Mouse (Mus musculus) ovary, adult 18-20 months (tissue): ENCODE data around the gene Myrip.
A peak's percentile ranks its signal among the peaks of the same experiment; 100 is the strongest.

Experiments used
- DNase-seq: peaks from one replicate; pipeline ENCODE4 v3.0.0; 2022; ENCODE audit warnings: low spot score, mixed read lengths

The Myrip gene

GRCm38 (mm10) chr9:120470431-120470830 lies 169.1 kb downstream of the Myrip start:
- DNase-seq: no peak

DNA sequence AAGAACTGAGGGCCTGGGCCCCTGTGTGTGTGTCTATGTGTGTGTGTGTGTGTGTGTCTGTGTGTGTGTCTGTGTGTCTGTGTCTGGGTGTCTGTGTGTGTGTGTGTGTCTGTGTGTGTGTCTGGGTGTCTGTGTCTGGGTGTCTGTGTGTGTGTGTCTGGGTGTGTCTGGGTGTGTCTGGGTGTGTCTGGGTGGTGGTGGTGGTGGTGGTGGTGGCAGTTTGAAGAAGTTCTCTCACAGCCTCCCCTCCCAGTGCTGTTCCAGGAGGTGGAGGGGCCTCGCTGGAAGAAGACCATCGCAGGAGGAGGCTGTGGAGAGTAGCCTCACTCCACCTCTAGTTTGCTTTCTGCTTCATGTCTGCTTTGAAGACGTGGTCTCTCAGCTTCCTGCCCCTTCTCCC lies 180.3 kb downstream of the Myrip start:
- DNase-seq: no peak

GRCm38 (mm10) chr9:120482382-120482781 lies 181.1 kb downstream of the Myrip start:
- DNase-seq: no peak

GRCm38 (mm10) chr9:120483101-120483500 lies 181.8 kb downstream of the Myrip start:
- no peak for DNase-seq

- no peak for DNase-seq
Observed at GRCm38 (mm10) chr9:120487076-120487475, 185.8 kb downstream of the Myrip start.

DNA sequence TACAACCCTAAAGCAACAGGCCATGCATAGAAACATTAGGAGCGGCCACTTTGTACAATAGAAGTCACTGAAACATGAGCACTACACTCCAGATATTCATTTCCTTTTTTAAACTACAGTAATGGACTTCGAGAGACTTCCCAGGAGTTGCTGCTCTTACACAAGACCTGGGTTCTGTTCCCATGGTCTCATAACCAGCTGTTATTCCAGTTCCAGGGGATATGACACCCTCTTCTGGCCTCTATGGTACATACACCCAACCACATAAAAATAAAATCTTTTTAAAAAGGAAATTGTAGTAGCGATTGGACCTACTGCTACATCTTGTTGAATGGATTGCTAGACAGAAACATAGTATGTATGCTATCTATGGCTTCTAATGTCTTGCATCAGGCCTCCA lies 190.2 kb downstream of the Myrip start:
- DNase-seq: no peak

- no peak for DNase-seq
Observed at GRCm38 (mm10) chr9:120492010-120492399, 190.7 kb downstream of the Myrip start, which contains the start of gene Eif1b. Gene Eif1b (plus strand): TSS chr9:120492232.

DNA sequence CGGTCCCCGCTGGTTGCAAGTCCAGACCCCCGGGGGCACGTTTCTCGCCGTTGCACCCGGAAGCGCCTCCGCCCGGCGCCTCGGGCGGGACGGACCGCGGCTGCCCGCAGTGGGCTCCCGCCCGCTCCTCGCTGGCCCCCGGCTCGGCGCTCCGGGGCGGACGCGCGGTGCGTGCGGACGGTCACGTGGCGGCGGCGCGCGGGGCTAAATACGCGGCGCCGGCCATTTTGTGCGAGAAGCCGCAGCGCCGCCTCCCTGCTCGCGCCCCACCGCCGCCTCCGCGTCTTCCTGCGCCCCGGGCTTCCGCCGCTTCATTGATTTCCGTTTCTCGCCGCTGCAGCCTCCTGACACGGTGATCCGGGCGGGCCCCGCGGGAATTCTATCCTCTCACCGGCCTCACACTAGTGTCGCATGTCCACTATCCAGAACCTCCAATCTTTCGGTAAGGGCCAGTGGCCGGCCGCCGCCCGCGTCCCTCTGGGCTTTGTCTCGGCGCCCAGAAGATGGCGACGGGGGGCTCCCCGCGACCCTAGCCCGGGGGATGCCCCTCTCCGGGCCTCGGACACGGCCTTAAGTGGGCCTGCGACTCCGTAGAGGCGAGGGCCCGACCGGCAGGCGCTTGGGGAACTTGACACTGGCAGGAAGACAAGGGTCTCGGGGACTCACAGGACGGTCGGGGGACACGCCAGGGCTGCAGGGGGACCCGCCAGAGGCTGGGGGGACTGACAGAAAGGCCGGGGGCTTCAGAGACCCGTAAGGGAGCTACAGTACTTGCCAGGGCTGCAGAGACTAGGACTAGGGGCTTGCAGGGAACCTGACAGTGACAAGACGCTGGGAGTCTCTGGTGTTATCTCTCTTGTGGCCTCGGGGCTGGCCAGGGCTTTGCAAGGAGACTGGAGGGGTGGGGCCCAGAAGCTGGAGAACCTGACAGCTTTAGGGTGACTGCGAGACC lies 191.4 kb downstream of the Myrip start:
- DNase-seq: peak; percentile 55

DNA sequence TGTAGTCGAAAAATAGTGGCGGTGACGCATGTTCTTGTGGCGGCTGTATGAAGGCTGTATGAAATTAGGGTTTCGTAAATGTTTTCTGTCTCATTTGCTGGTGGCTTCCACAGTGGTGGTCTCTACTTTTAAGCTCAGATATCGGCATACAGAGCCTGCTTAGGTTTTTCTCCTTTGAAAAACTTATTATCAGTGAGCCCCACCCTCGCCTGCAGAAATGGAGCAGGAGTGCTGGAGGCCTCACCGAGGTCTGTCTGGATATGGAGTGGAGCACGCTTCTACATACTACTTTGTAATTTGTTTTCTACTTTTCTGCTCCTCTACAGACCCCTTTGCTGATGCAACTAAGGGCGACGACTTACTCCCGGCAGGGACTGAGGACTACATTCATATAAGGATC lies 192.5 kb downstream of the Myrip start:
- no peak for DNase-seq

DNA sequence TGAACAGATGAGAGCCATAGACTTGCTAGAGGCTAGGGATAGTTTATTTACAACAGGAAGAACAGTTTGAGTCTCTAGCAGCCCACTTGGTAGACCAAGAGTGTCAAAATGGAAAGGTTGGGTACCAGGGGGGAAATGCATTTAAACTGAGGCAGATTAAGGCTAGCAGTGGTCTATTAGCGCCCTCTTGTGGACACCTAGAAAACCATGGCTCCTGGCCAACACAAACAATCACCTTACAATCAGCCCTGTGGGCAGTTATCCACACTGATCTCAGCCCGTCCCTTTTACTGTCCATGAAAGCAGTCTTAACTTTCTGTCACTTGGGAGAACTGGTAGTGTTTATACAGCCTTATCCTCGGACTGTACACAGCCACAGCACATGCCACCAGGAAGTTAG lies 195.4 kb downstream of the Myrip start:
- no peak for DNase-seq

DNA sequence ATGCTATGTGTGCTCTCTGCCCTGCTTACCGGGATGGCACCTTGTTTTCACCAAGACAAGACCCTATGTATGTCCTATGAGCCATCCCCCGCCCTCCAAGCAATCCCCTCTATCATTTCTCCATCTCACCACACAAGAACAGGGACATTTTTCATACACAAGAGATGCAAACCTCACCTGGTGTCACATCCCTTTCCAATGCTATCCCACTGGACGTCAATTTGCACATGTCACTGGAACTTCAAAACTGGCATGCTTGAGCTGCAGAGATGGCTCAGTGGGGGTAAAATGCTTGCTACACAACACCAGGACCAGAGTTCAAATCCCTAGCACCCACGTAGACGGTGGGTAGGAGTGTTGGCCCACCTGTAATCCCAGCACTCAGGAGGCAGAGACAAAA lies 196.7 kb downstream of the Myrip start:
- DNase-seq: no peak

DNA sequence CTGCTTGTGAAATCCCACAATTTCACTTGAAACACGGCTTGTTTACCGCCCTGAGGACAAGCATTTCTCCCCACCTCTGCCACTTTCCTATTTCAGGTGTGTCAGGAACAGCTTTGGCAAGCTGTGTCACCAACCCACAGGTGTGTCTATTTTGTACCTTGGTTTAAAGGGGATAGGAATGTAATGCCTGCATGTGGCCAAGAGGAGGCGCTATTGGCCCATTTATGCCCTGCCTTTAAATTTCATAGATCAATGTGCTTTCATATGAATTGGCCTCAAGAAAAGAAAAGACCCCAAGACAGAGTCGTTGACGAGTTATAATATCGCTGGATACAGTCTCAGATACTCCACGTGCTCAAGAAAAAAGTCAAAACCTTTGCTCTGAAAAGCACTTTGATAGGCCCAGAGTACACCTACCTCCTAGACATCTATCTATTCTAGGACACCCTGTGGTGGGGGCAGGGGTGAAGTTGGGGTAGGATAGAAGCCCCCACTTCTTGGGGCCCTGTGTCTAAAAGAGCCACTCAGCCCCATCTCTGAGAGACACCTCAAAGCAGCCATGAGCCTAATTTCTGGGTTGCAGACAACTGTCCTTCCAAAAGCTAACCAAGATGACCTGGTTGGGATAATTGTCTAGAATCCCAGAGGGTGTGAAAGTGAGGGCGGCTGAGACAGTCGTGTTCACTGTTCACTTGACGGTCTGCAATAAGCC lies 200.0 kb downstream of the Myrip start:
- DNase-seq: no peak

DNA sequence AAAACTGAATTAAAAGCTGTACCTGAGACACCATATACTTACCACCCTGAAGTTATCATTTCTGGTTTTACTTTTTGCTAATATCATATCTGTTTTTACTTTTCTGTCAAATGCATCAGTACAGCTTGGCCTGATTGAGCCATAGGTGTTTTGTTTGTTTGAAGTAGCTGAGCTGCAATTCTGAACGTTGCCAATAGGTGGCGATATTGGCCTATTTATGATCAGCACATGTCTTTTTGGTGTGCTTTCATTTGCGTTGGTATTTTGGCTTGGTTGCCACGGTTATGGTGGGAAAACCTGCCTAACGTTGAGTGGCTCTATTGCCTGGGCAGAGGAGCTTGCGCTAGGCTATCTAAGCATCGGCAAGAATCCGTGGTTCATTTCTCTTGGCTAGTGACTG lies 200.7 kb downstream of the Myrip start:
- DNase-seq: no peak

DNA sequence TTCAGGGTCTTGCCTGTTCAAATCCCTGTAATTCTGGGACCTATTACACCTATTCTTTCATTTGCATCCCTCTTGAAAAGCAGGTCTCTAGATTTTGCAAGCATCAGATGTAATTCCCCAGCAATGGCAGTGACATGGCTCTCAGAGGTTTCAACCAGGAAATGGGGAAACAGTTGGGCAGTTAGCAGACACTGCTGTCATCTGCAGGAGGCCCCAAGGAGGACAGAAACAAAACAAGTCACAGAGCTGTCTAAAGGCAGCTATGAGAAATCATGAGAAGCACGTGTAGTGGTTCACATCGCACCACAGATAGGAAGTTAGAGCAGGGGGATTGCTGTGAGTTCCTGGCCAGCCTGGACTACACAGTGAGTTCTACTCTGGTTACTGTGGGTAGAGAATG lies 203.1 kb downstream of the Myrip start:
- DNase-seq: no peak

- DNase-seq: no peak
Observed at GRCm38 (mm10) chr9:120511781-120512180, 210.5 kb downstream of the Myrip start.

DNA sequence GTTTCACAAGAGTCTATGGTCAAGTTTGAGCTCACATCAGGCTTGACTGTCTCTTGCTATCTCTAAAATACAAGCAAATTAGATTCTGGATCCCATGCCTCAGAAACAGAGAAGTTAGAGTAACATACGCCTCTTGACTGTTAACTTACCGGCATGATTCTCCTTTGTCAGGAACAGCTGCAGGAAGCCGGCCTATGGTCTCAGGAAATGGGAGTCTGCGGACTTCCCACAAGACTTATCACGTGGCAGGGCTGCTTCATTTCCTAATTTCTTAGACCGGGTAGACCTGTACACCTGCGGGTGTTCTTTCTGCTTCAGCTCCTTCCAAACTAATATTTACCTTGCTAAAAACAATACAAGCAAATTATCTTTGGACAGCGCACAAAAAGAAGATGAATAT lies 215.4 kb downstream of the Myrip start:
- DNase-seq: no peak

- DNase-seq: no peak
Observed at GRCm38 (mm10) chr9:120518946-120519345, 217.6 kb downstream of the Myrip start.

DNA sequence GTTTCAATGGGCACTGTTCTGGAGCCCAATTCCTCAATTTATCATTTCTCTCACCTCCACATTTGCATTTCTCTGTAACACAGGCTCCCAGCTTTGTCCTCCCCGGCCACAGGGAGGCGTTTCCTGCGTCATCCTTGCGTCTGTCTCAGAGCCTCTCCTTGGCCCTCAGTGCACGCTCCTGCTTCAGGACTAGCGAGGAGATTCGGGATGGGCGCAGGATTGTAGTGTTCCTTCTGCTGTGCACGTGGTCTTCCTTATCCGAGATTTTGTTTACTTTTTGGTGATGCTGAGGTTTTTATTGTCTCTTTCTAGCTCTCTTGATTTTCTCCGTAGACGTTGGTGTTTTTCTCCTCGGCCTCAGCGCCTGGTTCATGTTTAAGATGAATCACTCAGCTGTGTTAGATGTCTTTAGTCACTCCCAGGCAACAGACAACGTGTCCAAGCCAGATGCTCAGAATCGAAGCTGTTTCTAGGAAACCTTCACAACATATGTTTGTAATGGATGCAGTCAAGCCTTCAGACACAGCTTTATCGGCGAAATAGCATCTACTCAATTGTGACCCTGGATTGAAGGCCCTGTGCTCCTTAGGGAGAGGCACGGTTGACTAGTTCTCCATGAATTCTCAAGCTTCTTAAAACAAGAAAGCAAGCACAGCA lies 218.3 kb downstream of the Myrip start:
- DNase-seq: no peak

DNA sequence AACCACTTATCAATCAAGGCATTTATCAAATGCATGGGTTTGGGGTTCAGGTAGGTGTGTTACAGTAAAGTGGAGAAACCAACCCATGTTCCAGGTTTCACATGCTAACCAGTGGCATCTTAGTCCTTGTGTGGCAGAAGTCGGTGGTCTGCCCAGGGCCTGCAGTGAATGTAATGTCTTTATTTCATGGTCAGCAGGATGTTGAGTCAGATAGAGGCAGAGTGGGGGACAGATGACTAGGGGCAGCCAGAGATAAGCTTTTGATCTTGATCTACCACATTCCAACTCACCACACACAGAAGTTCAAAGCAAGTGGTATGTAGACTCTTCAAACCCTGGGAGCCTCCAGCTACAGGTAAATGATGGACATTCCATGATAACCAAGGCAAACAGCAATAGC lies 219.8 kb downstream of the Myrip start:
- DNase-seq: no peak
